Mouse (Mus musculus) gastrocnemius, postnatal 10 days (tissue): Measurements from ENCODE around the gene Ppp1r9b. TPM values are rescaled to one million over a fixed set of nuclear protein-coding genes. Genes with fewer than 3 reads are reported as not detected.

Source experiments
- DNase-seq: peaks from one replicate; pipeline ENCODE4 v3.0.0; 2021; ENCODE audit warnings: mixed read lengths
- total RNA-seq, 2 experiments: library from RNA; stranded (reverse); gene quantifications; 2 replicates each; pipeline ENCODE4 v1.2.3; 2021

The Ppp1r9b gene
- total RNA-seq, 2 experiments from 2014 or later = 46.8 to 54.9 TPM

DNA sequence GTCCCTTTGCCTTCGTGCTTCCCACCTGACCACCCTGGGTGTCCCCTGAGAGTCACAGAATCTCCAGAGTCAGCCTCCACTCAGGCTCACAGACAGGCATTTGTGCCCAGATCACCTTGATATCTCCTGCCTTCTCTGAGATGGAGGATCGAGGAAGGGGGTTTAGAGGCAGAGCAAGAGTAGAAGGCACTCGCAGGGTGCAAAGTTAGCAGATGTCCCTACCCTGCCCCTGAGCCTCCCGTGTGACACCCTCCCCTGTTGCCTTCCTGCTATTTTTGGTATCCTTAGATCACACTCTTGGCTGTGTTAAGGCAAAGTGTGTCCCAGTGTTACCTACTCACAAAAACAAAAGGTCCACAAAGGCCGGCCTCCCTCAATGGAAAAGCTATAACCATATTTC, 14.6 kb upstream of the Ppp1r9b start, which contains the start of gene Sgca:
Sgca (minus strand) TSS at position 129 of the 400 bp plus-strand sequence.
- no peak for DNase-seq

DNA sequence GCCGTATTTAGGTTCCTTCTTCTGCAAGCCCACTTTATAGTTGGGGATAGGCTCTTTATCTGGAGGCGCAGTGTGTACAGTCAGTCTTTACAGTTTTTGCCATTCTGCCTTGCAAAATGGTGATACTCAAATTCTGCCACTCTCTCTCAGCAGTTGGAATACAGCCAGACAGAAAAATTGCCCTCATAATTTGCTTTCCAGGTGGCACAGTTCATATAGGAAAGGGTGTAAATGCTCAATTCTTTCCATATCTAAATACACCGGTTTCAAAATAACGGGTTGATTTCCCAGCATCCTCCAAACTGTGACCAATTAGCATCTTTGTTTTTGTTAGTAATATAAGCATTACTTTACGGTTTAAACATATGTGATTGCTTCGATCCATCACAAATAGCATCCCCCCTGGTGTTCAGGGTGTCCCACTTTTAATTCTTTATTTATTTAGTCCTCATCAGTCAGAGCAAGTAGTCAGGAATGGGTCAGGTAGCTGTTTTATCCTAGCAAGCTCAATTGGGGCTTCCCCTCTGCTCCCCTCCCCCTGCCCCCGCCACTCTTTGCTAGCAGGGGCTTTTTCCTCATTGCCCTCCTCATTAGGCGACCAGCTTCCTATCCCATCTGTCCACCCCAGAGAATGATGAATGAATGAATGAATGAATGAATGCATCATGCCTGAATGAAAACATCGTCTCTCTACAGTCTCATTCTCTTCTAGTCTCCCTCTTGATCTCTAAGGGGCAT, 12.5 kb upstream of the Ppp1r9b start:
- DNase-seq = no peak

DNA sequence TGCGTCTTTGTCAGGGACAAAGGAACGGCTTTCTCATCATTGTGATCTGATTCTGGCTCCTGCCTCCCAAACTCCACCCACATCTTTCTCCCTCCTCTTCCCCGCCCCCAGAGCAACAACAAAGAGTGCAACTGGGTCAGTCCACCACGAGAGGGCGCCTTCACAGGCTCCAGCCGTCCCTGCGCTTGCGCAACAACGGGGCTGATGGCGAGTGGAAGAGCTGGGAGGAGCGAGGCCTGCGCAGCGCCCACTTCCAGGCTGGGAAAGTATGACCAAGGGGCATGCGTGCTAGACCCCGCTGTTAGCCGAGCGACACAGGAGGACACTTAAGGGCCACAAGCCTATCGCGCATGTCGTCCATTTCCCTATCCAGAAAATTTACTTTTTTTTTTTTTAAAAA, 11.9 kb upstream of the Ppp1r9b start:
- DNase-seq = peak; percentile 96

DNA sequence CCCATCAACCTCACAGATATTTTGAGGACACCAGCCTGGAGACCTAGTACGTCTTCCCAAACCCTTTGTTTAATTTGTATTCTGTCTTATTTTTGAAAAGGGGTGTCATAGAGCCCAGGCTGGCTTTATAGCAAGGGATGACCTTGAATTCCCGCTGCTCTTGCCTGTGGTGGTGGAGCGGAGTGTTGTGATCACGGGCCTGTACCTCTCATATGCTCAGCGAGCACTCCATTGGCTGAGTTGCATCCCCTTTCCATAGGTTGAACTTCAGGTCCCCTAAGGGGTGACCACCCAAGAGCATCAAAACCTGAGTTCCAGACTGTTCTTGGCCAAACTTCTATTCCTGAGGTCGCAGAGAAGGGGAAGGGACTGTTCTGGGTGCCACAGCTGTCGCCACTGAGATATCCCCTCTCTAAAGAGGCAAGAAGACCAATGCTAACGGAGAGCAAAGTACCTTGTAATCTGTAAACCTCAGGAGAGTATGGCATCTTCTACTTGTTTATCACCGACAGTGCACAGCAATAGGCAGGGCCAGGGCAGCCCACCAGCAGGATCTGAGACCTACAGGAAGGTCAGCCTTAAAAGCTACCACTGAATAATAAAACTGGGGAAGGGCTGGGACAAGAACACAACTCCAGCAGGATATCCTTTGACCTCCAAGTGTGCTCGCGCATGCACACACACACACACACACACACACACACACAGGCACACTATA, 11.2 kb upstream of the Ppp1r9b start:
- no peak for DNase-seq

DNA sequence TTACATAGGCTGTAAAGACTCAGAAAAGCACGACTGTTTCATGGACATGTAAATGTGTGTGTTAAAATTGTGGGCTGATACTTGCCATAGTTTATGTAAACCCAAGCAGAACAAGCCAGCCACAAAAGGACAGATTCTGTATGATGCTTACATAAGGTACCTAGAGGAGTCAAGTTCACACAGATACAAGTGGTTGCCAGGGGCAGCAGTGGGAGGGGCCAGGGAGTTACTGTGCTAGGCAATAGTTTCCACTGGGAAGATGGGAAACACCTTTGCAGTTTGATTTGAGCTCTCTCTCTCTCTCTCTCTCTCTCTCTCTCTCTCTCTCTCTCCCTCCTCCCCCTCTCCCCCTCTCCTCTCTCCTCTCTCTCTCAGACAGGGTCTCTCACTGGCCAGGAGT, 5.7 kb upstream of the Ppp1r9b start:
- DNase-seq = no peak

DNA sequence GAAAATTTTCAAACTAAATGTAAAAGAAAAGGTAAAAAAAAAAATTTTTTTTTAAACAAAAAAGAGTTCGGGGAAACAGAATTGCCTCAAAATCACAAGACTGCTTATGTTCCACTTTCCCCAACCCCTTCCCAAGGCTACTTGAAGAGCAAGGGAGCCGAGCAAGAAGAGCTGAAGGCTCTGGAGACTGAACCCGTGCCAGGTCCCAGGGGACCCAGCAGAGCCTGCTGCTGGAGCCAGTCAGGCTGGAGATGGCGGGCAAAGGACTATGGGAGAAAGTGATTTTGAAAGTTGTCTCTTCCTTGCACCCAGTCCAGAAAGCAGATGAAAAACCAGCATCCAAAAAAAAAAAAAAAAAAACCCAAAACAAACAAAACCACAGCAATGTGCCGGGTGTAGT, 5.0 kb upstream of the Ppp1r9b start:
- no peak for DNase-seq

DNA sequence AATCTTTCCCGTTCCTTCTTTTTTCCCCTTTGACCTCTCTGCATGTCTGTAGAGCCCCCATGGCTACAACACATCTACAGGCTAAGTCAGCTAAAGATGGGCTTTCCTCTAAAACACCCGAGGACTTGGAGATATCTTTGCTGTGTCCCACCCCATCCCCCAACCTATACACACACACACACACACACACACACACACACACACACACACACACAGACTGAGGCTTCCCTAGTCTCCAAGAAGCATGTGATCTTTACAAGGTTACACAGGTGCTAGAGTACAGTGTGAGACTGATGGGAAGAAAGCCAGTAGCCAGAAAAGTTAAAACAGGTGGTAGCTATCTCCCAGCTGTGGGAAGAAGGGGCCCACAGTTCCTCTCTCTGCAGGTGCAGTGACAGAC, 4.4 kb upstream of the Ppp1r9b start:
- no peak for DNase-seq

DNA sequence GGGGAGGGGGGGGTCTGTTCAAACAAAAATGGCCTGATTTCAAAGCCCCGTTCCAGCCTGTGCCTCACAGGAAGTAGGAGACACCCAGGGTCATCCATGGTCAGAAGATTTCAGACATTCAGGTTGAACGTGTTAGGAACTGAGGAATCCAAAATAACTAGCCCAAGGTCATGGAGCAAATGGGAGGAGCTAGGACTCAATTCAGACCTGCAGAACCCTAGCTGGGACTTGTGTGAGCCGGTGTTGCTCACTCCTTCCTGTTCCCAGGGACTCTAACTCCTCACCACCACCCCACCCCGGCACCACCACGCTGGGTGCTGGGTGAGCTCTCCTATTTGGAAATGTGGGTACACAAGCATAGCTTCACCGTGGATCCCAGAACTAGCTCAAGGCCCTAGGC, 3.5 kb upstream of the Ppp1r9b start:
- DNase-seq = no peak

DNA sequence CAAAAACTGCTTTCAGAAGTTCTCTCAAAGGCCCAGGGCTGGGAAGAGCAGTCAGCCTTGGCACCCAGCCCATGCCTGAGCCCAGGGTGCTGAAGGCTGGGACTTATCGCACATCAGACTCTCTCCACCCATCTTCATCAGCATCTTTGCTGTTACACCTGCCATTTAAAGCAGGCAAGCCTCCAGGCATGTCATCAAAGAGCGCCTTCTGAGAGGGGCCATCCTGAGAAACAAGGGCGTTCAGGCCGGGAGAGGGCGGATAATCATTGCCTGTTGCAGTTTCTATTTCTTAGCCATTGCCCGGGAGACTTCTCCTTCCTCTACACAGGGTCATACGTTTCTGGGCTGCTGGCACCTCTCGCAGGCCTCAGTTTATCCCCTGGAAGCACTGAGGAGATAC, 3.0 kb upstream of the Ppp1r9b start:
- peak; percentile 43 for DNase-seq

DNA sequence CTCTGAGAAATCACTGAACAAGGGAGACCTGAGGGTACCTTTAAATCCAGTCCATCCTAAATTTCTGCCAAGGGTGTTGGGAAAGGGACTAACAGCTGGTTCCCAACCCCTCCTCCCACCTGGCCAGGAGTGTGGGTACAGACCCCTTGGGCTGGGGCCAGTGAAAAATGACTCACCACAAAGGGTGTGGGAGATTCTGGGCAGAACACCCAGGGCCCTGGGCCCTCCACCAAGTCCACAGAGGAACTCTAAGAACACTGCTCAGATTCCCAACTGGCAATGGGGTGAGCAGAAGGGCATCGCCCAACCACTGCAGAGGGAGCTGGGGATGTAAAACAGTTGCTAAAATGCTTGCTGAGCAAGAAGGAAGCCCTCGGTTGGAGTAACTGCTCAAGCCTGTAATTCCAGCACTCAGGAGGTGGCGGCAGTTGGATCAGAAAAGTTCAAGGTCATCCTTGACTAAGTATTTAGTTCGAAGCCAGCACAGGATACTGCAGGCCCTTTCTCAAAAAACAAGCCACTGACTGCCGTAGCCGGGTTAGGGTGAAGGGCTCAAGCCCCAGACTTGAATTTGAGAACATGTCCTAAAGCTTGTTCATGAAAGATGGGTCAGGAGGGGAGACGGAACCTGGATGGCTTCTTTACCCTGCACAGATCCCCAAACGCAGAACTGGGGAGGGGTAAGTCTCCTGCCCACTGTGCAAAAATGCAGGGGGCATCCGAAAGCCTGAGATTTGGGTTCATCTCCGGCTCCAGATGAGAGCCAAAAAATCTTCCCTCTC, 1.9 kb upstream of the Ppp1r9b start:
- DNase-seq = peak; percentile 76

DNA sequence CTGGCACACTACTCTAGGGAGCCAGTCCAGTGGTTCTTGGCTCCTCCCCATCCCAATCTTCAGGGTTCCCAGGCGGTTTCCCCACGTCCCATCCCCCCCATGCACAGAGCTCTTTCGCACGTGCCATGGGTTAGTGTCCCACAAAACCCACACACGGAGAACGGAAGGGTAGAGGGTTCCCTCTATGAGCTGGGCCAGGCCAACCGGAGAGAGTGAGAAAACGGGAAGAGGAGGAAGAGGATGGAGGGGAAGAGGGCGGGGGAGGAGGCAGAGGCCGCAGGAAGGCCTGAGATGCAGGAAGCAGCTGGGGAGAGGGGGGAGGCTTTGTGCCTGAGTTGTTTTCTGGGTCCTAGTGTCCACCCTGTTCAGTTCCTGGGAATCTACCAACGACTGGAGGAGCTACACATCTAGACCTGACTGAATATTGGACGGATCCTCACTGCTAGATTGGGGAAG, 1.2 kb upstream of the Ppp1r9b start:
- DNase-seq = peak; percentile 64

DNA sequence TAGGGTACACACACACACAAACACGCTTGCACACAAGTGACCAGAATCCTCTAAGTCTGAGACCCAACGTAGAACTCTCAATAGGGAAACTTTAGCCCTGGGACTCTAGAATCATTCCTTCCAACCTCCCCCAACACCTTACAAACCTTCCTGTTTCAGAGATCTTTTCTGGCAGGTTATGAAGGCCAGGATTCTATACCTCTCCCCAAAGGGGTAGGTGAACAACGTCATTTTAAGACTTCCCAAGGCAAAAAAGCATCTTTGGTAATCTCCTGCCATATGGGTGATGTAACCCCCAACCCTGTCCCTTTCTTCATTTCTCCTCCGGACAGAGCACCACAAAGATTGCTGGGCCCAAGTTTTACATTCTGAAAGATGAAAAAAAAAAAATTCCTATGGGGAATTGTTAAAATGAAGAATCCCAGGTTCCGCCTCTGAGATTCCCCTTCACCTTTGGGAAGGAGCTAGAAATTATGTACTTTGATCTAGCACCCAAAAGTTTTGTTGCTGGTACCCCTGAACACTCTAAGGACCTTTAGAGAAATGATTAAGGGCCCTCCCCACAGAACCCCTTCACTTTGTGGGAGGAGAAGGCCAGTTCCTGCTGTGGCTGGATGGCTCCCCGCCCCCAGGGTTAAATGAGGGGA, 610 bp upstream of the Ppp1r9b start:
- no peak for DNase-seq

DNA sequence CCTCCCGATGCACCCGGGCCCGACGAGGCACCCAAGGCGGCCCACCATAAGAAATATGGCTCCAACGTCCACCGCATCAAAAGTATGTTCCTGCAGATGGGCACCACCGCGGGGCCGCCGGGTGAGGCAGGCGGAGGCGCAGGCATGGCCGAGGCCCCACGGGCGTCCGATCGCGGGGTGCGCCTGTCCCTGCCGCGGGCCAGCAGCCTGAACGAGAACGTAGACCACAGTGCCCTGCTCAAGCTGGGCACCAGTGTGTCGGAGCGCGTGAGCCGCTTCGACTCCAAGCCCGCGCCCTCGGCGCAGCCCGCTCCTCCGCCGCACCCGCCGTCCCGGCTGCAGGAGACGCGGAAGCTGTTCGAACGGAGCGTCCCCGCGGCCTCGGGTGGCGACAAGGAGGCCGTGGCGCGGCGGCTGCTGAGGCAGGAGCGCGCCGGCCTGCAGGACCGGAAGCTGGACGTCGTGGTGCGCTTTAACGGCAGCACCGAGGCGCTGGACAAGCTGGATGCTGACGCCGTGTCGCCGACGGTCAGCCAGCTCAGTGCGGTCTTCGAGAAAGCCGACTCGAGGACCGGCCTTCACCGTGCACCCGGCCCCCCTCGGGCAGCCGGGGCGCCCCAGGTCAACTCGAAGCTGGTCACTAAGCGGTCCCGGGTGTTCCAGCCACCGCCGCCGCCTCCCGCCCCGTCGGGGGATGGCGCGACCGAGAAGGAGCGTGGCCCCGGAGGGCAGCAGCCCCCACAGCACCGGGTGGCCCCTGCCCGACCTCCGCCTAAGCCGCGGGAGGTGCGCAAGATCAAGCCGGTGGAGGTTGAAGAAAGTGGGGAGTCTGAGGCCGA, 1.0 kb downstream of the Ppp1r9b start:
- DNase-seq = peak; percentile 61

DNA sequence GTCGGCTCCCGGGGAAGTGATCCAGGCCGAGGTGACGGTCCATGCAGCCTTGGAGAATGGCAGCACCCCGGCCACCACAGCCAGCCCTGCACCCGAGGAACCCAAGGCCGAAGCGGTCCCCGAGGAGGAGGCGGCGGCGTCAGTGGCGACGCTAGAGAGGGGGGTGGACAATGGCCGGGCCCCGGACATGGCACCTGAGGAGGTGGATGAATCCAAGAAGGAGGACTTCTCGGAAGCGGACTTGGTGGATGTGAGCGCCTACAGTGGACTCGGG, 1.6 kb downstream of the Ppp1r9b start:
- DNase-seq = no peak

DNA sequence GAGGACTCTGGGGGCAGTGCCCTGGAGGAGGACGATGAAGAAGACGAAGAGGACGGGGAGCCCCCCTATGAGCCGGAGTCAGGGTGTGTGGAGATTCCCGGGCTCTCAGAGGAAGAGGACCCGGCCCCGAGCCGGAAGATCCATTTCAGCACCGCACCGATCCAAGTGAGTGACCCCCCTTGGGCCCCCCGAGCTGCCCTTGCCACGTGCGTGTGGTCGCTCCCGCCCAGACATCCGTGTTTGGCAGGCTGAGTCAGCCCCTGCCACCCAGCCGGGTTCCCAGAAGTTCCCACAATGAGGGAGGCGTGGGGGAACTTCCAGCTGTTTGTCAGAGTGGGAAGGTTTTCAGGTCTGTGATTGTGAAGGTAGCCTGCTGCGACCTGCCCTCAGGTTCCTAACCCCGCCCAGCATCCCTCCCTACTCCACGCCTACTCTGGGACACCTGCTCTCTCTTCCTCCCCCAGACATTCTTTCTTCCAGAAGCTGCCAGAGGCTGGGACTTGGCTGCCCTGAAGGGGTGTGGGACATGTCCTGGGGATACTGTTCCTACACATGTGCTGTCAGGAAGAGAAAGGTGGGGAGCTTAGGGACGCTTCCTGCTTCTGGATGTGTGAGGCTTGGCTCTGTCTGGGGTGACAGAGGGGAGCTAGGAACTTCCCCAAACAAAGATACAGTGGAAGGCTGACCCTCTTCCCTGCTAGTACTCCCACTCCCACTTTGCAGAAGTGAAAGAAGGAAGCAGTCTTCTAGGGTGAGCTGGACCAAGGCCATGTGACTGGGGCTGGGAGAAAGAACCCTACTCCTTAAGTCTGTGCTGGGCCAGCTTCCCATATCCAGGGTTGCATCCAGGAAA, 2.1 kb downstream of the Ppp1r9b start:
- DNase-seq = peak; percentile 44

DNA sequence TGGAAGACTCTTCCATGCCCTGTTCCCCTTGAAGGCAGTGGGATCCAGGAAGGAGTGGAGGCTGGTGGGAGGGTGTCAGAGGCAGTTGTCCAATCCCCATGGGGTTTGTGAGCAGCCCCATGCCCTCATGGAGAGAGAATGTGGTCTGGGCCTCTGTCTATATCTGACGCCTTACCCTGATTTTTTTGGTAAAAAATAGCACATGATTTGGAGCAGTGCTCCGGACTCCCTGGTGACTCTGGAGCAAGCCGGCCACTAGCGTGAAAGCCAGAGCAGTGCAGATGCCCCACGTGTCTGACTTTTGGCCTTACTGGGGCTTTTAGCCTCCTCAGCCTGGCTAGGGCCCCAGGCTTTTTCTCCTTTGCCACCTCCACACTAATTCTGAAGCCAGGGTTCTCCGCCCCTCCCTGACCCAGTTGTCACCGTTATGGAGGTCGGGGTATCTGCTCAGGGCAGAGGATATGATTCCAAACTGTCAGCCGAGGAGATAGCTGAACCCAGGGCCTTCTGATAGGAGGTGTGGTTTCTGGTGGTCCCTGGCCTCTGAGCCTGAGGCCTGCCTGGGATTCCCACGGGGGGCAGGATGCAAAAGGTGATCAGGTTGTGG, 3.5 kb downstream of the Ppp1r9b start:
- DNase-seq = no peak

DNA sequence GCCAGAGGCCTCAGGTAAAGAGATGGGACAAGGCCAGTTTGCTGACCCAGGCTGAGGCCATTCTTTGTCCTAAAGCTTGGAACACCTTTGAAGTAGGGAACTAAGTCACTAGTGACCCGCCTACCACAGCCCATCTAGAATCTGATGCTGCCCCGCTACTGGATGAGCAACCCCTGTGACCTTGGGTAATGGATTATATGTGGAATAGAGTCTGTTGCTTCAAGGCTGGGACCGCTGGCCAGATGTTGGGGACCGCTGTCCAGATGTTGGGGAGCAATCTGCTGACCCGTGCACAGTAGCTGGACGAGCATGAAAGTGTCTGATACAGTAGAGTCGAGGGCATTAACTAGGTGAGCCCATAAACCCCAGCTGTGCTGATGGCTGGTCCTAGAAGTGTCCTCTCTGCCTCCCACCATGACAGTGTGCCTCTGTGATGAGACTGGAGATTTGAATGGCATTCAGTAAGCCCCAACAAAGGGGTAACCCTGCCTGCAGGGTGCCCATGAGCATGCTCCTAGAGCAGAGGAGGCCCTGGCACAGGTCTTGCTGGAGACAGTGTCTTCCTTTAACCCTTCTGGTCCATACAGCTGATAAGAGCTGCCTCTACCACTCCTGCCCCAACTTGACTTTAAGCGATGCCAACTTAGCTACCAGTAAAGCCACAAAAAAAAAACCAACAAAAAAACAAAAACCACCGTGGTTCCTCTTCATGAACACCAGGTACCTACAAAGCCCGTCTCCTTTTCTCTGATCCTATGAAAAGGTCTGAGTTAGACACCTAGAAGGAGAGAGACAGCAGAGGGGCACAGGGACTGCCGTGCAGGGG, 4.3 kb downstream of the Ppp1r9b start:
- DNase-seq = no peak

DNA sequence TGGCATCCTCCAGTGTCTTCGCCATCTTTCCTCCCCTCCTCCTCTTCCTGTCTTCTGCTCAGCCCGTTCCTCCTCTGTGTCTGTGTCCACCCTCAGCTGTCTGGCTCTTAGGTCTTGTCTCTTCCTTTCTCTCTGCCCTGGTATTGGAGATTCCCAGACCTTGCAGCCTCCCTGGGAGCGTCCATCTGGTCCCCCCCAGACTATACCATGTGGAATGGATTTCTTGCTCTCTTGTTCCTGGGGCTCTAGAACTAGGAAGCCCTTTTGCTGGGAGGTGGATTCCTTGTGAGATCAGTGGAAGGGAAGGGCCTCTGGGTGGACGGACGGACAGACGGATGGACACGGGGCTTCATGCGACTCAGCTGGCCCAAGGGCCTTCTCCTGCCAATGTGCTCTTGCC, 5.3 kb downstream of the Ppp1r9b start:
- DNase-seq = no peak

DNA sequence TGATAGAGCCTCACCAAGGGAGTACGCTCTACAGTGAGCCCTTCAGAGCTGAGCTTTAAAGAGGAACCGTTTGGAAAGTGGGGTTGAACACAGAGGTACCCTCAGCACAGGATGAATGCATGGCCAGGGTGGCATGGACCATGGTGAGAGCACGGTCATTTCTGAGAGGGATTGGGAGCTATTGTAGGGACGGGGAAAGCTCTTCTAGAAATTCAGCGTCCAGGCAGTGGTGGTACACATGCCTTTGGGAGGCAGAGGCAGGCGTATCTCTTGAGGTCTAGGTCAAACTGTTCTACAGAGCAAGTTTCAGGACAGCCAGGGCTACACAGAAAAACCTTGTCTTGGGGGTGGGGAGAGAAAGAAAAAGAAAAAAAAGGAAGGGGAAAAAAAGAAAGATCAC, 6.1 kb downstream of the Ppp1r9b start:
- DNase-seq = no peak
